Mouse (Mus musculus) midbrain, embryonic 14.5 days (tissue): ENCODE results near the gene Pih1d1. TPM values are rescaled to one million over a fixed set of nuclear protein-coding genes. Genes with fewer than 3 reads are reported as not detected.
A peak's percentile ranks its signal among the peaks of the same experiment; 100 is the strongest.

Experiments used
- ATAC-seq: fragments of 200-750 bp; cut with Nextera tagmentation; 2 replicates; pipeline ENCODE4 v1.8.0; 2017; ENCODE audit warnings: moderate number of reproducible peaks, moderate library complexity; ENCODE audit not compliant: low FRiP score, low TSS enrichment
- DNase-seq: peaks from one replicate; pipeline ENCODE4 v3.0.0-alpha.2; 2015
- H3K27ac ChIP-seq: fragments of 300-500 bp; sonication (generic); replicated peaks from 2 replicates; pipeline ENCODE4 v1.5.1; 2014; ENCODE audit warnings: mild to moderate bottlenecking, low read depth, low read length, moderate library complexity
- H3K27me3 ChIP-seq: fragments of 300-500 bp; sonication (generic); 2 replicates; pipeline ENCODE4 v1.6.1; 2014; ENCODE audit warnings: low read length, control low read depth, mixed read lengths; ENCODE audit not compliant: control insufficient read depth, insufficient read depth
- H3K36me3 ChIP-seq: fragments of 300-500 bp; sonication (generic); 2 replicates; pipeline ENCODE4 v1.6.1; 2014; ENCODE audit warnings: low read length, control low read depth; ENCODE audit not compliant: control insufficient read depth, insufficient read depth
- H3K4me1 ChIP-seq: fragments of 300-500 bp; sonication (generic); 2 replicates; pipeline ENCODE4 v1.6.1; 2014; ENCODE audit warnings: mild to moderate bottlenecking, antibody characterized with exemption, low read length, control low read depth; ENCODE audit not compliant: control insufficient read depth, insufficient read depth
- H3K4me2 ChIP-seq: fragments of 300-500 bp; sonication (generic); 2 replicates; pipeline ENCODE4 v1.6.1; 2014; ENCODE audit warnings: mild to moderate bottlenecking, low read length, moderate library complexity
- H3K4me3 ChIP-seq: fragments of 300-500 bp; sonication (generic); replicated peaks from 2 replicates; pipeline ENCODE4 v1.5.1; 2014; ENCODE audit warnings: low read depth, low read length
- H3K9ac ChIP-seq: fragments of 300-500 bp; sonication (generic); replicated peaks from 2 replicates; pipeline ENCODE4 v1.6.1; 2014; ENCODE audit warnings: mild to moderate bottlenecking, low read length, moderate library complexity
- H3K9me3 ChIP-seq: fragments of 300-500 bp; sonication (generic); 2 replicates; pipeline ENCODE4 v1.6.1; 2016; ENCODE audit warnings: low read length, control low read depth, mixed read lengths; ENCODE audit not compliant: control insufficient read depth
- whole genome bisulfite sequencing: fragments of 180-500 bp; shearing (Covaris S2); extraction: QIAGEN DNeasy Blood & Tissue Kit; methylation state at CpG from one replicate; pipeline ENCODE4 v1.1.7; 2014; 5-methylcytosine and 5-hydroxymethylcytosine counted together
- microRNA counts: library from miRNA; unstranded; fragments of <30 nt; microRNA quantifications from one replicate; lab custom pipeline; 2016
- microRNA-seq: library from miRNA; unstranded; fragments of <30 nt; microRNA quantifications from one replicate; pipeline ENCODE4, GENCODE M21; 2016
- polyA plus RNA-seq: library from polyadenylated mRNA; unstranded; fragments of >200 nt; fragmentation: Nextera tagmentation; extraction: Ambion mirVana; gene quantifications from 2 replicates; pipeline ENCODE4 v1.2.1, GENCODE M21; 2014

Gene Pih1d1
- polyA plus RNA-seq, 1 experiment from 2014 or later, result 96.2 TPM

- Histone ChIP-seq H3K27me3 (no peaks in the 10 kb centered on the region), H3K4me3 (no peak overlapping the region), H3K4me2 (no peak overlapping the region), H3K9me3 (no peaks in the 10 kb centered on the region), H3K27ac (no peak overlapping the region), H3K4me1 (no peaks in the 10 kb centered on the region), H3K36me3 (no peaks in the 10 kb centered on the region), H3K9ac (no peak overlapping the region)
- ATAC-seq (no peak), DNase-seq (no peak)
- WGBS, result 62% methylated on average over 10 of the region's 10 CpGs
Measured at GRCm38 (mm10) chr7:45202654-45203053, 48.6 kb downstream of the Pih1d1 start.

- Histone ChIP-seq H3K9ac (peak within 1 kb of the TSS; percentile 42; the same call in 1 of the 2 replicates), H3K27me3 (no peaks in the 10 kb centered on the region), H3K36me3 (no peaks in the 10 kb centered on the region), H3K9me3 (no peaks in the 10 kb centered on the region), H3K4me2 (peak within 1 kb of the TSS; percentile 57), H3K27ac (peak within 1 kb of the TSS; percentile 68), H3K4me1 (no peaks in the 10 kb centered on the region), H3K4me3 (peak within 1 kb of the TSS; percentile 37)
- ATAC-seq (peak; percentile 96), DNase-seq (peak; percentile 100)
- 9% methylated on average over 44 of the region's 44 CpGs for WGBS
Measured at GRCm38 (mm10) chr7:45204380-45205143, 50.5 kb downstream of the Pih1d1 start, which contains the start of gene Ccdc155. Ccdc155 (minus strand) TSS chr7:45204892.

- WGBS, result 83% methylated on average over 6 of the region's 6 CpGs
- Histone ChIP-seq H3K9me3 (no peaks in the 10 kb centered on the region), H3K9ac (no peak overlapping the region), H3K36me3 (no peaks in the 10 kb centered on the region), H3K27me3 (peaks cover 16% of the 10 kb centered on the region), H3K4me3 (no peak overlapping the region), H3K4me1 (no peaks in the 10 kb centered on the region), H3K27ac (no peak overlapping the region), H3K4me2 (no peak overlapping the region)
- ATAC-seq, result no peak
- no peak for DNase-seq
Measured at GRCm38 (mm10) chr7:45208260-45208659, 54.2 kb downstream of the Pih1d1 start.

MicroRNAs within 50 kb of the gene (microRNA counts, 519-probe panel; counts per million panel counts)
- 4,195 counts per million, percentile 29 among the panel's probes with 10 or more counts for microRNA mmu-miR-150 (lab: Ali Mortazavi, UCI)

Small RNA genes lying within 50 kb of the gene (microRNA-seq; reads per million reads assigned to microRNA genes)
- 94.4 reads per million, percentile 55 among the genes with 10 or more reads in this experiment for gene Mir150
- gene Mir5121, result 16.9 reads per million, percentile 38 among the genes with 10 or more reads in this experiment
- not detected for gene Mir7055

Other genes with a start within 250 kb of the Pih1d1 start
- 124 and 133 TPM in 2 replicates for gene Ap2a1, start 224.8 kb upstream of the Pih1d1 start, polyA plus RNA-seq
- gene Tsks, start 211.1 kb upstream of the Pih1d1 start, polyA plus RNA-seq, result not detected in 2 replicates
- 50.1 and 52.3 TPM in 2 replicates for gene Cpt1c, start 179.5 kb upstream of the Pih1d1 start, polyA plus RNA-seq
- 236 and 281 TPM in 2 replicates for gene Prmt1, start 167.7 kb upstream of the Pih1d1 start, polyA plus RNA-seq
- gene Irf3, start 156.7 kb upstream of the Pih1d1 start, polyA plus RNA-seq, result 46.7 and 54.0 TPM in 2 replicates
- gene Bcl2l12, start 155.6 kb upstream of the Pih1d1 start, polyA plus RNA-seq, result 11.8 and 15.4 TPM in 2 replicates
- gene Scaf1, start 137.9 kb upstream of the Pih1d1 start, polyA plus RNA-seq, result 60.6 and 61.2 TPM in 2 replicates
- gene Rras, start 136.3 kb upstream of the Pih1d1 start, polyA plus RNA-seq, result 9.7 and 13.2 TPM in 2 replicates
- 19.5 and 21.4 TPM in 2 replicates for gene Prr12, start 101.4 kb upstream of the Pih1d1 start, polyA plus RNA-seq
- gene Nosip, start 91.9 kb upstream of the Pih1d1 start, polyA plus RNA-seq, result 55.3 and 65.9 TPM in 2 replicates
- gene Prrg2, start 91.6 kb upstream of the Pih1d1 start, polyA plus RNA-seq, result 10.1 and 12.2 TPM in 2 replicates
- 31.2 and 59.3 TPM in 2 replicates for gene Rcn3, start 62.1 kb upstream of the Pih1d1 start, polyA plus RNA-seq
- gene Fcgrt, start 50.5 kb upstream of the Pih1d1 start, polyA plus RNA-seq, result 4.8 and 21.8 TPM in 2 replicates
- gene Rps11, start 29.9 kb upstream of the Pih1d1 start, polyA plus RNA-seq, result 915 and 960 TPM in 2 replicates
- gene Rpl13a, start 25.5 kb upstream of the Pih1d1 start, polyA plus RNA-seq, result 746 and 846 TPM in 2 replicates
- gene Gm45713, start 18.1 kb upstream of the Pih1d1 start, polyA plus RNA-seq, result 0.53 TPM in 1 of 2 replicates, not detected in the other
- 0.50 and 1.4 TPM in 2 replicates for gene Flt3l, start 17.9 kb upstream of the Pih1d1 start, polyA plus RNA-seq
- 21.2 and 24.1 TPM in 2 replicates for gene Aldh16a1, start 281 bp downstream of the Pih1d1 start, polyA plus RNA-seq
- gene Slc17a7, start 9.6 kb downstream of the Pih1d1 start, polyA plus RNA-seq, result 0.39 and 0.62 TPM in 2 replicates
- gene Gfy, start 25.3 kb downstream of the Pih1d1 start, polyA plus RNA-seq, result not detected in 2 replicates
- 0.68 and 1.4 TPM in 2 replicates for gene Pth2, start 26.7 kb downstream of the Pih1d1 start, polyA plus RNA-seq
- 0.33 and 0.34 TPM in 2 replicates for gene Ccdc155, start 50.6 kb downstream of the Pih1d1 start, polyA plus RNA-seq
- gene Dkkl1, start 57.8 kb downstream of the Pih1d1 start, polyA plus RNA-seq, result 2.4 and 2.7 TPM in 2 replicates
- gene Tead2, start 61.5 kb downstream of the Pih1d1 start, polyA plus RNA-seq, result 38.4 and 59.7 TPM in 2 replicates
- gene Cd37, start 84.8 kb downstream of the Pih1d1 start, polyA plus RNA-seq, result 0.76 and 1.0 TPM in 2 replicates
- 0.16 and 0.54 TPM in 2 replicates for gene Slc6a16, start 86.8 kb downstream of the Pih1d1 start, polyA plus RNA-seq
- gene Slc6a21, start 123.2 kb downstream of the Pih1d1 start, polyA plus RNA-seq, result not detected in 2 replicates
- 8.4 and 9.5 TPM in 2 replicates for gene Trpm4, start 179.5 kb downstream of the Pih1d1 start, polyA plus RNA-seq
- gene Hrc, start 181.0 kb downstream of the Pih1d1 start, polyA plus RNA-seq, result not detected in 2 replicates
- 26.9 and 28.0 TPM in 2 replicates for gene Ppfia3, start 212.7 kb downstream of the Pih1d1 start, polyA plus RNA-seq
- gene Lin7b, start 216.3 kb downstream of the Pih1d1 start, polyA plus RNA-seq, result 11.6 and 26.5 TPM in 2 replicates
- gene Snrnp70, start 241.4 kb downstream of the Pih1d1 start, polyA plus RNA-seq, result 80.6 and 135 TPM in 2 replicates